Mouse (Mus musculus): ENCODE results near the gene Gltpd2. TPM values are rescaled to one million over a fixed set of nuclear protein-coding genes. Genes with fewer than 3 reads are reported as not detected.

Gene Gltpd2
- total and polyA plus RNA-seq, 3 experiments: 0.06 TPM; not detected in 2

DNA sequence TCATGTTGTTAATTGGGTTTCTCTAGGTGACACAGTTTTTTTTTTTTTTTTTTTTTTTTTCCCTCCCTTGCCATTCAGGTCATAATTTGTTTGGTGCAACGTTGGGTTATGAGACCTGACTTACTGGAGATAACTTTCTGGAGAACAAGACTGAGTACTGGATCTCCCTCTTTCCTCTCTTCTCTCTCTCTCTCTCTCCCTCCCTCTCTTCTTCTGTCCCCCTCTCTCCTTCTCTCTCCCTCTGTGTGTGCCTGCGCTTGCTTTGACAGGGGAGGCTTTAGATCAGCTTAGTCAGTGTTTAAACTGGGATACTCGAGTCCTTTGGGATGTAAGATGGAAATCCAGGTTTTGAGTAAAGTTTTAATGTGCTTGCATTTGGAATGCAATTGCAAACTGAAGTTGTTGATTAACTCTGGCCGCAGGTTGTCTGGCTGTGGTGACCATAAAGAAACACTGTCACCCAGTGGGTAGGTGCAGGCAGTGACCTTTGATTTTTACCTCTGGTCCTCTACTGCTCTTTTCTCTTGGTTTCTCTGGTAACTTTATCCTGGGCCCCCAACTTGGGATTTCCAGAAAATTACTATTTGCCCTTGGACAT, 45.4 kb downstream of the Gltpd2 start:
- H3K27ac ChIP-seq (ENCODE audit: control insufficient read depth, low read depth, low read length): peak overlapping the region; percentile 20; the same call in 1 of the 2 replicates
- H3K79me2 ChIP-seq (ENCODE audit: control insufficient read depth, insufficient read depth, low read length, poor library complexity): peaks cover 27% of the 10 kb centered on the region
- H3K4me1 ChIP-seq (ENCODE audit: control insufficient read depth in 1 of 2, insufficient read depth in 2 of 2, low read length in 2 of 2): peaks cover 0 to 28% of the 10 kb centered on the region in 2 experiments; a peak in 3 of 4 replicates
- H3K36me3 ChIP-seq (ENCODE audit: control insufficient read depth in 1 of 2, insufficient read depth in 2 of 2, low read length in 2 of 2): peaks cover 0 to 19% of the 10 kb centered on the region in 2 experiments; a peak in 2 of 4 replicates
- no peaks in the 10 kb centered on the region for H3K9me3 ChIP-seq (replicated peaks; ENCODE audit: insufficient read depth, low read length)
- no peaks in the 10 kb centered on the region for H3K27me3 ChIP-seq (ENCODE audit: control insufficient read depth in 1 of 2, insufficient read depth in 2 of 2, low read length in 2 of 2)
- peak overlapping the region; percentile 83 for H3K9ac ChIP-seq (ENCODE audit: control insufficient read depth, low read depth, low read length, poor library complexity, severe bottlenecking)
- no peak for DNase-seq (ENCODE audit: low read depth, low spot score)
- peak overlapping the region; percentile 73 to 75 for H3K4me3 ChIP-seq (ENCODE audit: control insufficient read depth in 1 of 2, insufficient read depth in 1 of 2, low read depth in 2 of 2, low read length in 2 of 2)
- TF ChIP-seq ZNF384 (IDR thresholded peaks at IDR 0.05; ENCODE audit: low read depth, low read length) (peak; percentile 82), RAD21 (IDR thresholded peaks at IDR 0.05; ENCODE audit: low read depth, low read length) (no peak)

DNA sequence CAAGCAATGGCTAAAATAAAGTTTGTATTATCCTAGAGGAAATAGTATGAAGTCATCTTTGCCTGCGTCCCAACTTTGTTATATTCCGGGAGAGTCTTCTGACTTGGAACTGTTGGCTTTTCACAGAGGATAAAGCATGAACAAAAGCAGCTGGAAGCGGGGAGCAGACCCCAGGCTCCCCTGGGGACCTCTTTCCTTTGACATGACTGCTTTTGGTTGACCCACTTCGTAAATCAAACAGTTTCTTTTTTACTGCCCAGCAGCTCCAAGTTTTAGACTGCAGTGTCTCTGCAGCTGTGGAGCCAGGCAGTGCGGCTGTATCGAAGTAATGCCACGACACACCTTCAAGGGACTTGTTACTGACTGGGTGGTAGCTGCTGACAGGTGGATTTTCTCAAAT, 47.6 kb downstream of the Gltpd2 start:
- Histone ChIP-seq H3K4me1 (ENCODE audit: control insufficient read depth in 1 of 2, insufficient read depth in 2 of 2, low read length in 2 of 2) (peaks cover 4 to 41% of the 10 kb centered on the region in 2 experiments), H3K27ac (ENCODE audit: control insufficient read depth, low read depth, low read length) (no peak overlapping the region), H3K27me3 (ENCODE audit: control insufficient read depth in 1 of 2, insufficient read depth in 2 of 2, low read length in 2 of 2) (no peaks in the 10 kb centered on the region), H3K79me2 (ENCODE audit: control insufficient read depth, insufficient read depth, low read length, poor library complexity) (peaks cover 37% of the 10 kb centered on the region), H3K9me3 (replicated peaks; ENCODE audit: insufficient read depth, low read length) (no peaks in the 10 kb centered on the region), H3K9ac (ENCODE audit: control insufficient read depth, low read depth, low read length, poor library complexity, severe bottlenecking) (no peak overlapping the region), H3K36me3 (ENCODE audit: control insufficient read depth in 1 of 2, insufficient read depth in 2 of 2, low read length in 2 of 2) (peaks cover 0 to 32% of the 10 kb centered on the region in 2 experiments; a peak in 2 of 4 replicates), H3K4me3 (ENCODE audit: control insufficient read depth in 1 of 2, insufficient read depth in 1 of 2, low read depth in 2 of 2, low read length in 2 of 2) (no peak overlapping the region)
- TF ChIP-seq NRF1 (IDR thresholded peaks at IDR 0.05; ENCODE audit: insufficient read depth, low read depth, low read length, poor library complexity, severe bottlenecking) (no peak), GABPA (IDR thresholded peaks at IDR 0.05; ENCODE audit: low read depth, low read length) (no peak), KAT2A (conservative IDR thresholded peaks at IDR 0.05; ENCODE audit: low read depth, low read length) (no peak), USF2 (IDR thresholded peaks at IDR 0.05; ENCODE audit: borderline replicate concordance in 1 of 2, insufficient read depth in 1 of 2, low read depth in 1 of 2, low read length in 2 of 2) (no peak), MAX (IDR thresholded peaks at IDR 0.05; ENCODE audit: low read length) (no peak), ZC3H11A (IDR thresholded peaks at IDR 0.05; ENCODE audit: low read depth, low read length) (no peak), JUND (IDR thresholded peaks at IDR 0.05; ENCODE audit: low read depth, low read length) (no peak), ELF1 (IDR thresholded peaks at IDR 0.05; ENCODE audit: low read depth, low read length) (no peak), ZKSCAN1 (IDR thresholded peaks at IDR 0.05; ENCODE audit: low read depth, low read length) (no peak), CHD1 (IDR thresholded peaks at IDR 0.05; ENCODE audit: low read depth, low read length) (no peak), E2F4 (IDR thresholded peaks at IDR 0.05; ENCODE audit: borderline replicate concordance, low read depth, low read length) (no peak), ZMIZ1 (IDR thresholded peaks at IDR 0.05; ENCODE audit: low read depth, low read length) (no peak), MAZ (IDR thresholded peaks at IDR 0.05; ENCODE audit: low read depth, low read length) (no peak)
- DNase-seq (ENCODE audit: low read depth, low spot score): no peak

Other genes starting within 250 kb of the Gltpd2 start
- not detected in 2 replicates for gene Alox12e, start 196.6 kb upstream of the Gltpd2 start, total RNA-seq (2012; rRNA removed)
- not detected for gene Alox12e, start 196.6 kb upstream of the Gltpd2 start, polyA plus RNA-seq (2012; ENCODE audit: insufficient read depth in 1 of 2, insufficient read length in 2 of 2, low read depth in 1 of 2, low replicate concordance in 2 of 2, missing spikeins in 1 of 2)
- not detected in 2 replicates for gene Alox15, start 167.2 kb upstream of the Gltpd2 start, total RNA-seq (2012; rRNA removed)
- not detected for gene Alox15, start 167.2 kb upstream of the Gltpd2 start, polyA plus RNA-seq (2012; ENCODE audit: insufficient read depth in 1 of 2, insufficient read length in 2 of 2, low read depth in 1 of 2, low replicate concordance in 2 of 2, missing spikeins in 1 of 2)
- gene Pelp1, start 109.2 kb upstream of the Gltpd2 start, total RNA-seq (2012; rRNA removed): 46.4 and 50.6 TPM in 2 replicates
- 10 to 100 TPM in 1 of 2 experiments, not detected in 1; 70.1 TPM for gene Pelp1, start 109.2 kb upstream of the Gltpd2 start, polyA plus RNA-seq (2012; ENCODE audit: insufficient read depth in 1 of 2, insufficient read length in 2 of 2, low read depth in 1 of 2, low replicate concordance in 2 of 2, missing spikeins in 1 of 2)
- gene Arrb2, start 86.6 kb upstream of the Gltpd2 start, total RNA-seq (2012; rRNA removed): 200 and 241 TPM in 2 replicates
- 100 to 1,000 TPM in 1 of 2 experiments, not detected in 1; 272 TPM for gene Arrb2, start 86.6 kb upstream of the Gltpd2 start, polyA plus RNA-seq (2012; ENCODE audit: insufficient read depth in 1 of 2, insufficient read length in 2 of 2, low read depth in 1 of 2, low replicate concordance in 2 of 2, missing spikeins in 1 of 2)
- 43.0 and 43.3 TPM in 2 replicates for gene Med11, start 67.3 kb upstream of the Gltpd2 start, total RNA-seq (2012; rRNA removed)
- gene Med11, start 67.3 kb upstream of the Gltpd2 start, polyA plus RNA-seq (2012; ENCODE audit: insufficient read depth in 1 of 2, insufficient read length in 2 of 2, low read depth in 1 of 2, low replicate concordance in 2 of 2, missing spikeins in 1 of 2): 10 to 100 TPM in 1 of 2 experiments, not detected in 1; 40.0 TPM
- not detected in 2 replicates for gene Zmynd15, start 59.8 kb upstream of the Gltpd2 start, total RNA-seq (2012; rRNA removed)
- under 1 TPM in 1 of 2 experiments, not detected in 1; 0.14 TPM for gene Zmynd15, start 59.8 kb upstream of the Gltpd2 start, polyA plus RNA-seq (2012; ENCODE audit: insufficient read depth in 1 of 2, insufficient read length in 2 of 2, low read depth in 1 of 2, low replicate concordance in 2 of 2, missing spikeins in 1 of 2)
- gene Cxcl16, start 59.2 kb upstream of the Gltpd2 start, total RNA-seq (2012; rRNA removed): not detected in 2 replicates
- not detected for gene Cxcl16, start 59.2 kb upstream of the Gltpd2 start, polyA plus RNA-seq (2012; ENCODE audit: insufficient read depth in 1 of 2, insufficient read length in 2 of 2, low read depth in 1 of 2, low replicate concordance in 2 of 2, missing spikeins in 1 of 2)
- 0.27 TPM in 1 of 2 replicates, not detected in the other for gene Tm4sf5, start 14.0 kb upstream of the Gltpd2 start, total RNA-seq (2012; rRNA removed)
- gene Tm4sf5, start 14.0 kb upstream of the Gltpd2 start, polyA plus RNA-seq (2012; ENCODE audit: insufficient read depth in 1 of 2, insufficient read length in 2 of 2, low read depth in 1 of 2, low replicate concordance in 2 of 2, missing spikeins in 1 of 2): under 1 TPM in 1 of 2 experiments, not detected in 1; 0.21 TPM
- gene Vmo1, start 4.6 kb upstream of the Gltpd2 start, total RNA-seq (2012; rRNA removed): not detected in 2 replicates
- not detected for gene Vmo1, start 4.6 kb upstream of the Gltpd2 start, polyA plus RNA-seq (2012; ENCODE audit: insufficient read depth in 1 of 2, insufficient read length in 2 of 2, low read depth in 1 of 2, low replicate concordance in 2 of 2, missing spikeins in 1 of 2)
- gene Psmb6, start 6.2 kb downstream of the Gltpd2 start, total RNA-seq (2012; rRNA removed): 602 and 671 TPM in 2 replicates
- gene Psmb6, start 6.2 kb downstream of the Gltpd2 start, polyA plus RNA-seq (2012; ENCODE audit: insufficient read depth in 1 of 2, insufficient read length in 2 of 2, low read depth in 1 of 2, low replicate concordance in 2 of 2, missing spikeins in 1 of 2): 100 to 1,000 TPM in 1 of 2 experiments, not detected in 1; 462 TPM
- not detected in 2 replicates for gene Gm40193, start 13.7 kb downstream of the Gltpd2 start, total RNA-seq (2012; rRNA removed)
- not detected for gene Gm40193, start 13.7 kb downstream of the Gltpd2 start, polyA plus RNA-seq (2012; ENCODE audit: insufficient read depth in 1 of 2, insufficient read length in 2 of 2, low read depth in 1 of 2, low replicate concordance in 2 of 2, missing spikeins in 1 of 2)
- gene Pld2, start 20.9 kb downstream of the Gltpd2 start, total RNA-seq (2012; rRNA removed): 0.07 and 0.15 TPM in 2 replicates
- gene Pld2, start 20.9 kb downstream of the Gltpd2 start, polyA plus RNA-seq (2012; ENCODE audit: insufficient read depth in 1 of 2, insufficient read length in 2 of 2, low read depth in 1 of 2, low replicate concordance in 2 of 2, missing spikeins in 1 of 2): under 1 TPM in 1 of 2 experiments, not detected in 1; 0.39 TPM
- gene Mink1, start 43.7 kb downstream of the Gltpd2 start, total RNA-seq (2012; rRNA removed): 25.0 and 33.8 TPM in 2 replicates
- gene Mink1, start 43.7 kb downstream of the Gltpd2 start, polyA plus RNA-seq (2012; ENCODE audit: insufficient read depth in 1 of 2, insufficient read length in 2 of 2, low read depth in 1 of 2, low replicate concordance in 2 of 2, missing spikeins in 1 of 2): 100 to 1,000 TPM in 1 of 2 experiments, 10 to 100 TPM in 1; 57.3 to 230 TPM
- not detected in 2 replicates for gene 4930544D05Rik, start 96.7 kb downstream of the Gltpd2 start, total RNA-seq (2012; rRNA removed)
- under 1 TPM in 1 of 2 experiments, not detected in 1; 0.10 TPM for gene 4930544D05Rik, start 96.7 kb downstream of the Gltpd2 start, polyA plus RNA-seq (2012; ENCODE audit: insufficient read depth in 1 of 2, insufficient read length in 2 of 2, low read depth in 1 of 2, low replicate concordance in 2 of 2, missing spikeins in 1 of 2)
- 0.54 TPM in 1 of 2 replicates, not detected in the other for gene Chrne, start 100.0 kb downstream of the Gltpd2 start, total RNA-seq (2012; rRNA removed)
- gene Chrne, start 100.0 kb downstream of the Gltpd2 start, polyA plus RNA-seq (2012; ENCODE audit: insufficient read depth in 1 of 2, insufficient read length in 2 of 2, low read depth in 1 of 2, low replicate concordance in 2 of 2, missing spikeins in 1 of 2): under 1 TPM in 1 of 2 experiments, not detected in 1; 0.33 TPM
- gene Gp1ba, start 119.9 kb downstream of the Gltpd2 start, total RNA-seq (2012; rRNA removed): 0.98 and 1.6 TPM in 2 replicates
- gene Gp1ba, start 119.9 kb downstream of the Gltpd2 start, polyA plus RNA-seq (2012; ENCODE audit: insufficient read depth in 1 of 2, insufficient read length in 2 of 2, low read depth in 1 of 2, low replicate concordance in 2 of 2, missing spikeins in 1 of 2): 1 to 10 TPM in 1 of 2 experiments, not detected in 1; 5.0 TPM
- gene Rnf167, start 128.0 kb downstream of the Gltpd2 start, total RNA-seq (2012; rRNA removed): 30.4 and 31.4 TPM in 2 replicates
- gene Rnf167, start 128.0 kb downstream of the Gltpd2 start, polyA plus RNA-seq (2012; ENCODE audit: insufficient read depth in 1 of 2, insufficient read length in 2 of 2, low read depth in 1 of 2, low replicate concordance in 2 of 2, missing spikeins in 1 of 2): 10 to 100 TPM in 1 of 2 experiments, not detected in 1; 44.4 TPM
- 96.3 and 104 TPM in 2 replicates for gene Slc25a11, start 128.3 kb downstream of the Gltpd2 start, total RNA-seq (2012; rRNA removed)
- gene Slc25a11, start 128.3 kb downstream of the Gltpd2 start, polyA plus RNA-seq (2012; ENCODE audit: insufficient read depth in 1 of 2, insufficient read length in 2 of 2, low read depth in 1 of 2, low replicate concordance in 2 of 2, missing spikeins in 1 of 2): 100 to 1,000 TPM; 114 to 145 TPM
- 1,332 and 1,356 TPM in 2 replicates for gene Pfn1, start 135.4 kb downstream of the Gltpd2 start, total RNA-seq (2012; rRNA removed)
- gene Pfn1, start 135.4 kb downstream of the Gltpd2 start, polyA plus RNA-seq (2012; ENCODE audit: insufficient read depth in 1 of 2, insufficient read length in 2 of 2, low read depth in 1 of 2, low replicate concordance in 2 of 2, missing spikeins in 1 of 2): 1,000 to 10,000 TPM; 2,392 to 5,980 TPM
- 12.9 and 14.2 TPM in 2 replicates for gene Eno3, start 138.0 kb downstream of the Gltpd2 start, total RNA-seq (2012; rRNA removed)
- 10 to 100 TPM in 1 of 2 experiments, not detected in 1; 16.8 TPM for gene Eno3, start 138.0 kb downstream of the Gltpd2 start, polyA plus RNA-seq (2012; ENCODE audit: insufficient read depth in 1 of 2, insufficient read length in 2 of 2, low read depth in 1 of 2, low replicate concordance in 2 of 2, missing spikeins in 1 of 2)
- gene Spag7, start 150.2 kb downstream of the Gltpd2 start, total RNA-seq (2012; rRNA removed): 76.4 and 81.0 TPM in 2 replicates
- 10 to 100 TPM in 1 of 2 experiments, not detected in 1; 99.6 TPM for gene Spag7, start 150.2 kb downstream of the Gltpd2 start, polyA plus RNA-seq (2012; ENCODE audit: insufficient read depth in 1 of 2, insufficient read length in 2 of 2, low read depth in 1 of 2, low replicate concordance in 2 of 2, missing spikeins in 1 of 2)
- 1.9 and 2.8 TPM in 2 replicates for gene Camta2, start 168.9 kb downstream of the Gltpd2 start, total RNA-seq (2012; rRNA removed)
- 10 to 100 TPM in 1 of 2 experiments, not detected in 1; 15.0 TPM for gene Camta2, start 168.9 kb downstream of the Gltpd2 start, polyA plus RNA-seq (2012; ENCODE audit: insufficient read depth in 1 of 2, insufficient read length in 2 of 2, low read depth in 1 of 2, low replicate concordance in 2 of 2, missing spikeins in 1 of 2)
- 0.35 and 0.46 TPM in 2 replicates for gene Inca1, start 181.0 kb downstream of the Gltpd2 start, total RNA-seq (2012; rRNA removed)
- gene Inca1, start 181.0 kb downstream of the Gltpd2 start, polyA plus RNA-seq (2012; ENCODE audit: insufficient read depth in 1 of 2, insufficient read length in 2 of 2, low read depth in 1 of 2, low replicate concordance in 2 of 2, missing spikeins in 1 of 2): 1 to 10 TPM in 1 of 2 experiments, not detected in 1; 2.2 TPM
- gene Kif1c, start 181.4 kb downstream of the Gltpd2 start, total RNA-seq (2012; rRNA removed): 19.8 and 20.3 TPM in 2 replicates
- gene Kif1c, start 181.4 kb downstream of the Gltpd2 start, polyA plus RNA-seq (2012; ENCODE audit: insufficient read depth in 1 of 2, insufficient read length in 2 of 2, low read depth in 1 of 2, low replicate concordance in 2 of 2, missing spikeins in 1 of 2): 10 to 100 TPM in 1 of 2 experiments, not detected in 1; 21.7 TPM
- 1.5 TPM in 2 replicates for gene Zfp3, start 245.0 kb downstream of the Gltpd2 start, total RNA-seq (2012; rRNA removed)
- 1 to 10 TPM in 1 of 2 experiments, not detected in 1; 1.9 TPM for gene Zfp3, start 245.0 kb downstream of the Gltpd2 start, polyA plus RNA-seq (2012; ENCODE audit: insufficient read depth in 1 of 2, insufficient read length in 2 of 2, low read depth in 1 of 2, low replicate concordance in 2 of 2, missing spikeins in 1 of 2)

Data from MEL (cell line).